ENCODE assay signal across 8 mouse cellular contexts in genomic region chr5:139804107-139804551, GRCm38 (mm10). TPM values are rescaled to one million over a fixed set of nuclear protein-coding genes. Genes with fewer than 3 reads are reported as not detected.
DNase-seq lines count a peak whose midpoint lies in the region; ATAC-seq and TF ChIP-seq lines count a peak whose summit lies in the region.

No protein-coding gene starts in this region.

- H3K9ac ChIP-seq in hindbrain, embryonic 14.5 days, result no peak overlapping the region
- H3K9ac ChIP-seq in MEL (ENCODE audit: control insufficient read depth, low read depth, low read length, poor library complexity, severe bottlenecking), result peak overlapping the region; percentile 66

- no peaks in the 10 kb centered on the region for H3K79me2 ChIP-seq in MEL (ENCODE audit: control insufficient read depth, insufficient read depth, low read length, poor library complexity)

- ATAC-seq in hindbrain, embryonic 14.5 days (ENCODE audit: low FRiP score), result no peak
- ATAC-seq in granulocyte monocyte progenitor cell, adult 5-6 weeks (replicated peaks; ENCODE audit: poor library complexity, severe bottlenecking), result peak; percentile 63

- no peak; the same call in 1 of the 2 replicates for TF ChIP-seq RAD21 in MEL (IDR thresholded peaks at IDR 0.05; ENCODE audit: low read depth, low read length)

- H3K27ac ChIP-seq in hindbrain, embryonic 10.5 days, result peak overlapping the region; percentile 53
- no peak overlapping the region for H3K27ac ChIP-seq in hindbrain, embryonic 14.5 days
- H3K27ac ChIP-seq in MEL (ENCODE audit: control insufficient read depth, low read depth, low read length), result peak overlapping the region; percentile 99

- WGBS in hindbrain, embryonic 10.5 days, result 7% methylated on average over 6 of the region's 6 CpGs
- WGBS in hindbrain, embryonic 14.5 days, result 10% methylated on average over 6 of the region's 6 CpGs

- H3K4me2 ChIP-seq in hindbrain, embryonic 14.5 days (replicated peaks), result no peak overlapping the region

- peaks cover 24% of the 10 kb centered on the region for H3K27me3 ChIP-seq in hindbrain, embryonic 10.5 days (ENCODE audit: insufficient read depth, poor library complexity, severe bottlenecking)
- H3K27me3 ChIP-seq in hindbrain, embryonic 14.5 days (ENCODE audit: control insufficient read depth, insufficient read depth, low read length), result no peaks in the 10 kb centered on the region
- H3K27me3 ChIP-seq in MEL (ENCODE audit: control insufficient read depth in 1 of 2, insufficient read depth in 2 of 2, low read length in 2 of 2), result no peaks in the 10 kb centered on the region

- peak; percentile 34 for DNase-seq in hindbrain, embryonic 10.5 days (ENCODE audit: low spot score)
- no peak for DNase-seq in hindbrain, embryonic 14.5 days (ENCODE audit: low spot score)
- peak; percentile 96 for DNase-seq in MEL (ENCODE audit: low read depth, low spot score)
- DNase-seq in mesoderm, embryonic 11.5 days (ENCODE audit: low read depth, low spot score), result peak; percentile 20
- DNase-seq in layer of hippocampus, postnatal 36 days, result no peak
- DNase-seq in right cerebral cortex, postnatal 10 days (ENCODE audit: low spot score in 2 of 2), result no peak
- no peak for DNase-seq in urinary bladder, postnatal 25 days (ENCODE audit: low spot score)

- peaks cover 27% of the 10 kb centered on the region for H3K36me3 ChIP-seq in hindbrain, embryonic 10.5 days
- H3K36me3 ChIP-seq in hindbrain, embryonic 14.5 days (replicated peaks; ENCODE audit: control insufficient read depth, insufficient read depth), result peaks cover 30% of the 10 kb centered on the region
- H3K36me3 ChIP-seq in MEL (ENCODE audit: control insufficient read depth in 1 of 2, insufficient read depth in 2 of 2, low read length in 2 of 2), result peaks cover 0 to 20% of the 10 kb centered on the region in 2 experiments; a peak in 3 of 4 replicates

- H3K9me3 ChIP-seq in hindbrain, embryonic 10.5 days, result no peaks in the 10 kb centered on the region
- no peaks in the 10 kb centered on the region for H3K9me3 ChIP-seq in hindbrain, embryonic 14.5 days (ENCODE audit: control insufficient read depth, low read length)
- H3K9me3 ChIP-seq in MEL (replicated peaks; ENCODE audit: insufficient read depth, low read length), result no peaks in the 10 kb centered on the region

- peaks cover 22% of the 10 kb centered on the region for H3K4me1 ChIP-seq in hindbrain, embryonic 10.5 days (replicated peaks)
- peaks cover 3% of the 10 kb centered on the region for H3K4me1 ChIP-seq in hindbrain, embryonic 14.5 days (replicated peaks; ENCODE audit: control insufficient read depth, insufficient read depth, low read length)
- peaks cover 6 to 32% of the 10 kb centered on the region in 2 experiments for H3K4me1 ChIP-seq in MEL (ENCODE audit: control insufficient read depth in 1 of 2, insufficient read depth in 2 of 2, low read length in 2 of 2)

- no peak for TF ChIP-seq CTCF in MEL (IDR thresholded peaks at IDR 0.05 in 2 of 3, conservative IDR thresholded peaks at IDR 0.05 in 1 of 3; ENCODE audit: control insufficient read depth in 1 of 3, insufficient read depth in 1 of 3, low read depth in 2 of 3, low read length in 3 of 3, poor library complexity in 1 of 3, severe bottlenecking in 1 of 3)

- TF ChIP-seq POLR2A in MEL (IDR thresholded peaks at IDR 0.05; ENCODE audit: control insufficient read depth in 1 of 2, insufficient read depth in 1 of 2, low read depth in 1 of 2, low read length in 2 of 2, poor library complexity in 1 of 2), result peak; percentile 23 to 65; a peak in 1 of 4 replicates

- H3K4me3 ChIP-seq in hindbrain, embryonic 10.5 days, result no peak overlapping the region
- H3K4me3 ChIP-seq in hindbrain, embryonic 14.5 days (replicated peaks; ENCODE audit: low read length), result no peak overlapping the region
- peak overlapping the region; percentile 31 to 52 for H3K4me3 ChIP-seq in MEL (ENCODE audit: control insufficient read depth in 1 of 2, insufficient read depth in 1 of 2, low read depth in 2 of 2, low read length in 2 of 2)

- peak; percentile 99 for TF ChIP-seq EP300 in MEL (IDR thresholded peaks at IDR 0.05; ENCODE audit: low read depth in 1 of 2, low read length in 2 of 2)

TF ChIP-seq in MEL, 35 proteins besides CTCF, POLR2A, EP300 and RAD21 (continues in another document):
- no peak; the same call in 1 of the 2 replicates for TF ChIP-seq MYC (IDR thresholded peaks at IDR 0.05; ENCODE audit: low read depth, low read length)
- no peak; the same call in 1 of the 2 replicates for TF ChIP-seq HCFC1 (IDR thresholded peaks at IDR 0.05; ENCODE audit: low read depth, low read length)
- TF ChIP-seq ZNF384 (IDR thresholded peaks at IDR 0.05; ENCODE audit: low read depth, low read length), result no peak
- TF ChIP-seq TCF12 (IDR thresholded peaks at IDR 0.05; ENCODE audit: low read depth, low read length), result peak; percentile 98
- no peak; the same call in 1 of the 2 replicates for TF ChIP-seq MAX (IDR thresholded peaks at IDR 0.05; ENCODE audit: low read length)
- TF ChIP-seq SMC3 (IDR thresholded peaks at IDR 0.05; ENCODE audit: low read depth, low read length), result no peak
- peak; percentile 45; the same call in 1 of the 2 replicates for TF ChIP-seq NELFE (IDR thresholded peaks at IDR 0.05; ENCODE audit: low read depth, low read length)
- TF ChIP-seq GATA1 (IDR thresholded peaks at IDR 0.05; ENCODE audit: low read depth, low read length), result peak; percentile 100
- TF ChIP-seq UBTF (IDR thresholded peaks at IDR 0.05; ENCODE audit: borderline replicate concordance, insufficient read depth, low read depth, low read length), result no peak
- TF ChIP-seq CHD2 (IDR thresholded peaks at IDR 0.05; ENCODE audit: low read length), result peak; percentile 51; the same call in 1 of the 2 replicates
- TF ChIP-seq NRF1 (IDR thresholded peaks at IDR 0.05; ENCODE audit: insufficient read depth, low read depth, low read length, poor library complexity, severe bottlenecking), result no peak
- TF ChIP-seq TAL1 (IDR thresholded peaks at IDR 0.05; ENCODE audit: low read length), result peak; percentile 97
- peak; percentile 78 for TF ChIP-seq MXI1 (IDR thresholded peaks at IDR 0.05; ENCODE audit: low read depth, low read length)
- peak; percentile 68 for TF ChIP-seq BHLHE40 (IDR thresholded peaks at IDR 0.05; ENCODE audit: borderline replicate concordance, low read depth, low read length)

RNA-seq across cellular contexts. Expression of gene Mafk, which starts 12.8 kb away (rescaled TPM):
- polyA plus RNA-seq in hindbrain, embryonic 10.5 days (2016; fragmentation: Nextera tagmentation; extraction: Ambion mirVana), result 9.9 and 10.1 TPM in 2 replicates
- 7.1 and 7.8 TPM in 2 replicates for polyA plus RNA-seq in hindbrain, embryonic 14.5 days (2014; fragmentation: Nextera tagmentation; extraction: Ambion mirVana)
- 43.6 and 62.1 TPM in 2 replicates for total RNA-seq in MEL (2012; rRNA removed)
- polyA plus RNA-seq in MEL (2012; ENCODE audit: insufficient read depth in 1 of 2, insufficient read length in 2 of 2, low read depth in 1 of 2, low replicate concordance in 2 of 2, missing spikeins in 1 of 2), result 10 to 100 TPM in 1 of 2 experiments, not detected in 1; 56.5 TPM
- 12.1 and 18.5 TPM in 2 replicates for total RNA-seq in granulocyte monocyte progenitor cell, adult 5-6 weeks (2014; fragmentation: Nextera tagmentation)
- 18.5 and 23.0 TPM in 2 replicates for total RNA-seq in granulocyte monocyte progenitor cell, adult 5-6 weeks (2017)
- 1 to 10 TPM; 7.3 to 8.2 TPM for total RNA-seq in layer of hippocampus, postnatal 36 days (2021)

RNA-seq across cellular contexts. Expression of gene Tmem184a, which starts 15.6 kb away (rescaled TPM):
- 1.5 and 1.8 TPM in 2 replicates for polyA plus RNA-seq in hindbrain, embryonic 10.5 days (2016; fragmentation: Nextera tagmentation; extraction: Ambion mirVana)
- 0.08 TPM in 1 of 2 replicates, not detected in the other for polyA plus RNA-seq in hindbrain, embryonic 14.5 days (2014; fragmentation: Nextera tagmentation; extraction: Ambion mirVana)
- total RNA-seq in MEL (2012; rRNA removed), result 0.07 and 0.27 TPM in 2 replicates
- polyA plus RNA-seq in MEL (2012; ENCODE audit: insufficient read depth in 1 of 2, insufficient read length in 2 of 2, low read depth in 1 of 2, low replicate concordance in 2 of 2, missing spikeins in 1 of 2), result under 1 TPM in 1 of 2 experiments, not detected in 1; 0.10 TPM
- not detected in 2 replicates for total RNA-seq in granulocyte monocyte progenitor cell, adult 5-6 weeks (2014; fragmentation: Nextera tagmentation)
- 0.04 TPM in 1 of 2 replicates, not detected in the other for total RNA-seq in granulocyte monocyte progenitor cell, adult 5-6 weeks (2017)
- 1 to 10 TPM in 1 of 2 experiments, under 1 TPM in 1; 0.18 to 1.0 TPM for total RNA-seq in layer of hippocampus, postnatal 36 days (2021)

RNA-seq across cellular contexts. Expression of gene Gm26938, which starts 22.1 kb away (rescaled TPM):
- polyA plus RNA-seq in hindbrain, embryonic 10.5 days (2016; fragmentation: Nextera tagmentation; extraction: Ambion mirVana), result not detected in 2 replicates
- polyA plus RNA-seq in hindbrain, embryonic 14.5 days (2014; fragmentation: Nextera tagmentation; extraction: Ambion mirVana), result 0.29 and 0.31 TPM in 2 replicates
- not detected in 2 replicates for total RNA-seq in MEL (2012; rRNA removed)
- under 1 TPM in 1 of 2 experiments, not detected in 1; 0.11 TPM for polyA plus RNA-seq in MEL (2012; ENCODE audit: insufficient read depth in 1 of 2, insufficient read length in 2 of 2, low read depth in 1 of 2, low replicate concordance in 2 of 2, missing spikeins in 1 of 2)
- not detected in 2 replicates for total RNA-seq in granulocyte monocyte progenitor cell, adult 5-6 weeks (2014; fragmentation: Nextera tagmentation)
- not detected in 2 replicates for total RNA-seq in granulocyte monocyte progenitor cell, adult 5-6 weeks (2017)
- total RNA-seq in layer of hippocampus, postnatal 36 days (2021), result not detected

RNA-seq across cellular contexts. Expression of gene Psmg3, which starts 22.6 kb away (rescaled TPM):
- polyA plus RNA-seq in hindbrain, embryonic 10.5 days (2016; fragmentation: Nextera tagmentation; extraction: Ambion mirVana), result 97.5 and 97.7 TPM in 2 replicates
- 63.6 and 67.5 TPM in 2 replicates for polyA plus RNA-seq in hindbrain, embryonic 14.5 days (2014; fragmentation: Nextera tagmentation; extraction: Ambion mirVana)
- total RNA-seq in MEL (2012; rRNA removed), result 70.0 and 75.4 TPM in 2 replicates
- polyA plus RNA-seq in MEL (2012; ENCODE audit: insufficient read depth in 1 of 2, insufficient read length in 2 of 2, low read depth in 1 of 2, low replicate concordance in 2 of 2, missing spikeins in 1 of 2), result 10 to 100 TPM in 1 of 2 experiments, not detected in 1; 81.9 TPM
- total RNA-seq in granulocyte monocyte progenitor cell, adult 5-6 weeks (2014; fragmentation: Nextera tagmentation), result 79.1 and 83.9 TPM in 2 replicates
- 25.7 and 30.3 TPM in 2 replicates for total RNA-seq in granulocyte monocyte progenitor cell, adult 5-6 weeks (2017)
- total RNA-seq in layer of hippocampus, postnatal 36 days (2021), result 10 to 100 TPM; 18.4 to 19.9 TPM

RNA-seq across cellular contexts. Expression of gene Ints1, which starts 28.7 kb away (rescaled TPM):
- 34.8 and 39.0 TPM in 2 replicates for polyA plus RNA-seq in hindbrain, embryonic 10.5 days (2016; fragmentation: Nextera tagmentation; extraction: Ambion mirVana)
- 37.2 and 37.6 TPM in 2 replicates for polyA plus RNA-seq in hindbrain, embryonic 14.5 days (2014; fragmentation: Nextera tagmentation; extraction: Ambion mirVana)
- 77.9 and 82.5 TPM in 2 replicates for total RNA-seq in MEL (2012; rRNA removed)
- 10 to 100 TPM in 1 of 2 experiments, not detected in 1; 89.2 TPM for polyA plus RNA-seq in MEL (2012; ENCODE audit: insufficient read depth in 1 of 2, insufficient read length in 2 of 2, low read depth in 1 of 2, low replicate concordance in 2 of 2, missing spikeins in 1 of 2)
- 85.9 and 93.1 TPM in 2 replicates for total RNA-seq in granulocyte monocyte progenitor cell, adult 5-6 weeks (2014; fragmentation: Nextera tagmentation)
- total RNA-seq in granulocyte monocyte progenitor cell, adult 5-6 weeks (2017), result 46.7 and 53.4 TPM in 2 replicates
- 10 to 100 TPM; 86.4 to 91.9 TPM for total RNA-seq in layer of hippocampus, postnatal 36 days (2021)

Comparison
In these comparisons a context has a peak if more than half of its experiments do, and no peak if none do; other contexts are left out.
1. DNase-seq: peak in hindbrain, embryonic 10.5 days (single experiment), MEL (single experiment) and mesoderm, embryonic 11.5 days (single experiment); none in hindbrain, embryonic 14.5 days (single experiment), layer of hippocampus, postnatal 36 days (0 of 2), right cerebral cortex, postnatal 10 days (0 of 2) and urinary bladder, postnatal 25 days (single experiment).
2. H3K4me3 ChIP-seq: peak in MEL (2 of 2); none in hindbrain, embryonic 10.5 days (single experiment) and hindbrain, embryonic 14.5 days (single experiment).